Comparison of ENCODE assay signal across 31 mouse cellular contexts in the genomic region with DNA sequence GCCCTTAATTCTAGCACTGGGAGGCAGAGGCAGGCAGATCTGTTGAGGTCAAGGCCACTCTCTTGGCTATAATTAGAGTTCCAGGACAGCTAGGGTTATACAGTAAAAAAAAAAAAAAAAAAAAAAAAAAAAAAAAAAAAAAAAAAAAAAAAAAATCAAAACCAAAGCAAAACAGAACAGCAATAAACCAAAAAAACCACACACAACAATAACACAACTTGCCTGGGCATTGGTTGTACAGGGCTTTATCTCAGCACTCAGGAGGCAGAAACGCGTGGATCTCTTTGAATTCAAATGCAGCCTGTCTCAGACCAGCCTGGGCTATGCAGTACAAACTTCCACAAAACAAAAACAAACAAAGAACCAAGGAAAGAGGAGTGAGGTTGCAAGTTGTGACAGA.
"Had no signal": no experiment of that assay in that cellular context is flagged by ENCODE, and none has a peak within 500 bp of the region (broad histone marks: within the 10 kb centered on the region; RNA-seq: fewer than 3 reads in every experiment).

No protein-coding gene starts in this region.

- H3K27ac ChIP-seq: limb, embryonic 10.5 days; limb, embryonic 12.5 days; limb, embryonic 13.5 days; limb, embryonic 15.5 days; liver, embryonic 13.5 days; liver, embryonic 14.5 days; liver, embryonic 15.5 days; lung, embryonic 15.5 days; macrophage; midbrain, embryonic 10.5 days; midbrain, embryonic 12.5 days; midbrain, embryonic 13.5 days; midbrain, embryonic 15.5 days; neural tube, embryonic 12.5 days; neural tube, embryonic 13.5 days had no signal

- ATAC-seq: liver, postnatal 0 days; lung, postnatal 0 days; midbrain, embryonic 13.5 days; midbrain, embryonic 15.5 days; midbrain, embryonic 16.5 days had no signal

- DNase-seq: left cerebral cortex, postnatal 4 days; liver; liver, embryonic 13.5 days; liver, postnatal 0 days; lung, adult 18-20 months; lung, adult 2 months; lung, embryonic 14.5 days; lung, postnatal 14 days; lung, postnatal 36 days; lung, postnatal 4 days; midbrain, embryonic 14.5 days had no signal

- H3K4me2 ChIP-seq: limb, embryonic 12.5 days; limb, embryonic 13.5 days; limb, embryonic 15.5 days; liver, embryonic 11.5 days; liver, embryonic 13.5 days; liver, embryonic 15.5 days; lung, embryonic 14.5 days; lung, embryonic 15.5 days; midbrain, embryonic 11.5 days; midbrain, embryonic 12.5 days; midbrain, embryonic 13.5 days; midbrain, embryonic 15.5 days; neural tube, embryonic 12.5 days; neural tube, embryonic 13.5 days had no signal

- H3K9ac ChIP-seq: limb, embryonic 12.5 days; limb, embryonic 13.5 days; limb, embryonic 15.5 days; liver, embryonic 13.5 days; liver, embryonic 14.5 days; liver, embryonic 15.5 days; liver, postnatal 0 days; lung, embryonic 14.5 days; lung, embryonic 15.5 days; midbrain, embryonic 12.5 days; midbrain, embryonic 13.5 days; midbrain, embryonic 15.5 days; neural tube, embryonic 12.5 days; neural tube, embryonic 13.5 days had no signal

- H3K9me3 ChIP-seq: limb, embryonic 10.5 days; limb, embryonic 12.5 days; limb, embryonic 13.5 days; limb, embryonic 15.5 days; liver, embryonic 13.5 days; liver, embryonic 15.5 days; lung, embryonic 15.5 days; megakaryocyte, embryonic 14.5 days; midbrain, embryonic 10.5 days; midbrain, embryonic 12.5 days; midbrain, embryonic 13.5 days; midbrain, embryonic 15.5 days; neural tube, embryonic 12.5 days; neural tube, embryonic 13.5 days had no signal

- H3K36me3 ChIP-seq: midbrain, embryonic 15.5 days had no signal

- H3K4me3 ChIP-seq: limb, embryonic 10.5 days; limb, embryonic 12.5 days; limb, embryonic 13.5 days; limb, embryonic 15.5 days; liver, embryonic 13.5 days; liver, embryonic 15.5 days; lung, embryonic 15.5 days; megakaryocyte, embryonic 14.5 days; midbrain, embryonic 10.5 days; midbrain, embryonic 12.5 days; midbrain, embryonic 13.5 days; midbrain, embryonic 15.5 days; myocyte; neural tube, embryonic 12.5 days; neural tube, embryonic 13.5 days had no signal

- H3K27me3 ChIP-seq: limb, embryonic 12.5 days; limb, embryonic 13.5 days; limb, embryonic 15.5 days; liver, embryonic 13.5 days; liver, embryonic 15.5 days; lung, embryonic 15.5 days; megakaryocyte, embryonic 14.5 days; midbrain, embryonic 12.5 days; midbrain, embryonic 13.5 days; midbrain, embryonic 15.5 days; neural tube, embryonic 12.5 days; neural tube, embryonic 13.5 days had no signal

- H3K4me1 ChIP-seq: limb, embryonic 10.5 days; limb, embryonic 12.5 days; limb, embryonic 13.5 days; limb, embryonic 15.5 days; lung, embryonic 15.5 days; midbrain, embryonic 10.5 days; midbrain, embryonic 15.5 days; neural tube, embryonic 12.5 days had no signal
